10 mouse cellular contexts compared by ENCODE assay signal in the genomic region with DNA sequence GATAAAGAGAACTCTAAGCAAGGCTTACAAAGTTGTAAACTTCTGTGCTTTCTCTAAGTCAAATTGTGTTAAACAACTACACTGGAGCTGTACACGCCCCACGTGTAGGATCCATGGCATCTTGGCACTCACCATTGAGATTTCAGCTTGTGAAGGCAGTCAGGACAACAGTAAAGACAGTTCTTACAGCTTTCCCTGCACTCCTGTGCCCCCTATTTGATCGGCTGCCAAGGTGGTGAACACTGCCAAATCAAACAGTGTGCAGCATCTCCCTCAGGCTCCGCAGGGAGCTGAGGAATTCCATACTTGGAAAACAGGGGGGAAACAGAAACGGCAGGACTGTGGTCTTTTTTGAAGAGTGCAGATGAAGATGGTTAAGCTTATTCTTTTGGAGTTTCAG.
DNase-seq lines count a peak whose midpoint lies in the region; ATAC-seq and TF ChIP-seq lines count a peak whose summit lies in the region.
"Had no signal": no experiment of that assay in that cellular context is flagged by ENCODE, and none has a peak within 500 bp of the region (broad histone marks: within the 10 kb centered on the region; RNA-seq: fewer than 3 reads in every experiment).

No protein-coding gene starts in this region.

- no peaks in the 10 kb centered on the region for H3K9me3 ChIP-seq in heart, postnatal 0 days (replicated peaks; ENCODE audit: control insufficient read depth, low read length)
- H3K9me3 ChIP-seq in liver, postnatal 0 days (ENCODE audit: low read length): no peaks in the 10 kb centered on the region

- H3K27me3 ChIP-seq in heart, postnatal 0 days (ENCODE audit: control insufficient read depth, insufficient read depth, low read length): no peaks in the 10 kb centered on the region
- H3K27me3 ChIP-seq in liver, postnatal 0 days (ENCODE audit: insufficient read depth, low read length): no peaks in the 10 kb centered on the region

- H3K4me1 ChIP-seq in heart, postnatal 0 days (ENCODE audit: control insufficient read depth, insufficient read depth): 0 out of 2 replicates have a peak, but pooled peaks cover 6% of the 10 kb centered on the region
- H3K4me1 ChIP-seq in liver, postnatal 0 days (ENCODE audit: insufficient read depth): no peaks in the 10 kb centered on the region

- H3K4me2 ChIP-seq in heart, postnatal 0 days (ENCODE audit: low read depth, low read length): no peak overlapping the region
- no peak overlapping the region for H3K4me2 ChIP-seq in liver, postnatal 0 days (ENCODE audit: low read depth, low read length)
- H3K4me2 ChIP-seq: midbrain, embryonic 11.5 days had no signal

- ATAC-seq in heart, postnatal 0 days (ENCODE audit: insufficient read depth, low read depth): no peak
- ATAC-seq in liver, postnatal 0 days: no peak

- DNase-seq in heart, postnatal 0 days (ENCODE audit: low spot score): peak; percentile 11
- DNase-seq in heart, adult 9 months (ENCODE audit: low spot score in 2 of 2): no peak
- peak; percentile 29 for DNase-seq in liver
- no peak for DNase-seq in liver, postnatal 0 days
- peak; percentile 61 for DNase-seq in adrenal gland, adult 2 months
- DNase-seq in brain, embryonic 18.5 days (ENCODE audit: low read depth, low spot score): peak; percentile 10
- no peak for DNase-seq in spleen, postnatal 10 days (ENCODE audit: low spot score in 2 of 2)
- DNase-seq in layer of hippocampus, postnatal 25 days (ENCODE audit: extremely low spot score in 1 of 2, low spot score in 1 of 2): no peak

- no peaks in the 10 kb centered on the region for H3K36me3 ChIP-seq in heart, postnatal 0 days (replicated peaks; ENCODE audit: control insufficient read depth, insufficient read depth, low read length)
- no peaks in the 10 kb centered on the region for H3K36me3 ChIP-seq in liver, postnatal 0 days (replicated peaks; ENCODE audit: insufficient read depth, low read length)
- H3K36me3 ChIP-seq: G1E had no signal

- H3K9ac ChIP-seq in heart, postnatal 0 days (replicated peaks; ENCODE audit: low read depth, low read length): no peak overlapping the region
- H3K9ac ChIP-seq in liver, postnatal 0 days (replicated peaks): no peak overlapping the region

- TF ChIP-seq EP300 in heart, postnatal 0 days (IDR thresholded peaks at IDR 0.05; ENCODE audit: low read depth): no peak
- TF ChIP-seq EP300 in liver, postnatal 0 days (IDR thresholded peaks at IDR 0.05; ENCODE audit: low read depth): no peak

- H3K27ac ChIP-seq in heart, postnatal 0 days (ENCODE audit: low read depth): no peak overlapping the region
- H3K27ac ChIP-seq in liver, postnatal 0 days (ENCODE audit: low read depth): no peak overlapping the region

- TF ChIP-seq CTCF in heart, postnatal 0 days (IDR thresholded peaks at IDR 0.05; ENCODE audit: low read depth): no peak
- TF ChIP-seq CTCF in liver, postnatal 0 days (IDR thresholded peaks at IDR 0.05; ENCODE audit: low read depth): no peak

- no peak overlapping the region for H3K4me3 ChIP-seq in heart, postnatal 0 days (ENCODE audit: low read depth, low read length)
- no peak overlapping the region for H3K4me3 ChIP-seq in liver, postnatal 0 days (ENCODE audit: low read depth, low read length)

- WGBS in heart, postnatal 0 days: 12% methylated on average over 5 of the region's 5 CpGs
- WGBS in liver, postnatal 0 days (ENCODE audit: insufficient replicate concordance): 62% methylated on average over 5 of the region's 5 CpGs

Comparison
In these comparisons a context has a peak if more than half of its experiments do, and no peak if none do; other contexts are left out.
1. DNase-seq: peak in heart, postnatal 0 days (single experiment), liver (single experiment), adrenal gland, adult 2 months (single experiment) and brain, embryonic 18.5 days (single experiment); none in heart, adult 9 months (0 of 2), liver, postnatal 0 days (single experiment), spleen, postnatal 10 days (0 of 2) and layer of hippocampus, postnatal 25 days (0 of 2).